Mouse (Mus musculus) thymus, postnatal 36 days (tissue): ENCODE measurements around the gene Noxa1.

Source experiments
- DNase-seq, 2 experiments: peaks; one replicate each; pipeline ENCODE4 v3.0.0; 2022; ENCODE audit warnings: mixed read lengths in 2 of 2

Noxa1 gene

GRCm38 (mm10) chr2:25098005-25098615 lies 3.2 kb upstream of the Noxa1 start:
- DNase-seq: no peak

DNA sequence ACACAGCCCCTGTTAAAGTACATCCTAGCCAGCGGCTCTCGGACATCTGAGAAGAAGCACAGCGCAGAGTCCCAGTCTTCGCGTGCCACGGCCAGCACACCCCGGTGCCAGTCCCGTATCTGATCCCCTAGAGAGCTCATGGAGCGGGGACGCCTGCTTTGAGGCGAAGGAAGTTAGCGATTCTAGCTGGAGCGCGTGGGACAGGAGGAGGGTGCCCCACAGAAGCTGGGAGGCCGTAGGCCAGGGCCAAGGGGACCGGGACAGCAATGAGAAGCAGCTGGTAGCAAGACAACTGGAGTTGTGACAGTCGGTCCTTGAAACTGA lies 202 bp downstream of the Noxa1 start:
- no peak for DNase-seq

GRCm38 (mm10) chr2:25088636-25089035 lies 6.3 kb downstream of the Noxa1 start:
- DNase-seq: no peak

DNA sequence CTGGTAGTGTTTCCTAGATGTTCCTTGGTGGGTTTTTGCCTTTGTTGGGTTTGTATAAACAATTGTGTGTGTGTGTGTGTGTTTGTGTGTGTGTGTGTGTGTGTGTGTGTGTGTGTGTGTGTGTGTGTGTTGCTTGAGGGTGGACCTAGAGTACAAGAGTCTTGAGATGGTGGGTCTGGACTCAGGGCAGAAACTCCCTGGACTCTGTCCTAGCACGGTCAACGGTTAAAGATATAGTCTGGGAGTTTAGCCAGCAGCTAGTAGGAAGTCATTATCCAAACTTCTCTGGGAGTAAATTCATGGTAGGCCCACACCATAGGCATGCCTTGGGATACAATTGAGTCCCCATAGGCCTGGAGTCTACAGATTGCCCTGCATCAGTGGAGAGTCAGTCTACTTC lies 7.1 kb downstream of the Noxa1 start:
- no peak for DNase-seq

DNA sequence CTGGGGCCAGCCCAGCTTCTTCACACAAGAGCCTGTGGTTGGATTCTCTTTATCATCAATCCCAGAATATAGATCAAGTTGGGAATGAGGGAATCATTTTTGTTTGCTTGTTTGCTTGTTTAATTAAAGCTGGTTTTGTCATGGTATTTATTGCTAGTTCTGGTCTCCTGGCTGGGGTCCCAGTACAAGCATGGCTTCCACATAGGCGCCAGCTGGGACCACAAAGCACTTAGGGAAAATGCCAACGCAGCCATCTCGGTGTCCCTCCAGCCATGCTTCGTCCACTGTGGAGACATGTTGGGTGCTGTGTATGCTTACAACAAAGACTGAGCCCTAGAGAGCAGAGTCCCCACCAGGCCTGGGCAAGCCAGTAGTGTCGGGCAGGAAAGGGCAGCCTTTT lies 9.4 kb downstream of the Noxa1 start:
- DNase-seq: no peak

- DNase-seq: no peak
These were observed 11.3 kb downstream of the Noxa1 start for GRCm38 (mm10) chr2:25083697-25084096.

DNA sequence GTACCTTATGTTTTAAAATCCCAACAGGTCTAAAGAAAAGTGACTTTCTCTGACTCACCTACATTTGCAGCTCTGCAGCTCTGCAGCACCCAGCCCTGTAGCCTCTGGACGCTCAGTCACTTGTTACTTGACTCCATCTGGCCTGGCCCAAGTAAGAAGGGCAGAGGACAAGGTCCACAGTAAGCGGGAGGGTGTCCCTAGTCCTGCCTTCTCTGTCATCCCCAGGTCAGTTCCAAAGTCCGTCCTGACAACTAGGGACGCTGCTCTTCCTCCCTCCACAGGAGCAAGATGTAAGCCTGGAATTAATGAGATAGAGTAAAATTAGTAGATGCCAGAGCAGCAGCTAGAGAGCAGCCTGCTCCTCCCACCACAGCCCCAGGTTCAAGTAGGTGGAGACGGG lies 14.9 kb downstream of the Noxa1 start, which contains the start of gene Entpd8:
Gene Entpd8, plus strand, starts transcription at position 229 of the 400 bp plus-strand sequence.
- no peak for DNase-seq

DNA sequence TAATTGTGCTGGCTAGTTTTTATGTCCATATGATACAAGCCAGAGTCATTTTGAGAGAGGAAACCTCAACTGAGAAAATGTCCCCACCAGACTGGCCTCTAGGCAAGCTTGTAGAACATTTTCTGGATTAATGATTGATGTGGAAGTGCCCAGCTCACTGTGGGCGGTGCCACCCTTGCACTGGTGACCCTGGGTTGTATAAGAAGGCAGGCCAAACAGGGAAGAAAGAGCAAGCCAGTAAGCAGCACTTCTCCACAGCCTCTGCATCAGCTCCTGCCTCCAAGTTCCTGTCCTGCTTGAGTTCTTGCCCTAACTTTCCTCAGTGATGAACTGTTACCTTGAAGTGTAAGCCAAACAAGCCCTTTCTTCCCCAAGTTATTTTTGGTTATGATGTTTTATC lies 16.0 kb downstream of the Noxa1 start:
- no peak for DNase-seq

- DNase-seq: no peak
These were observed 19.4 kb downstream of the Noxa1 start for GRCm38 (mm10) chr2:25075506-25075905.

GRCm38 (mm10) chr2:25072398-25072797 lies 22.6 kb downstream of the Noxa1 start:
- no peak for DNase-seq

- DNase-seq: no peak
These were observed 25.4 kb downstream of the Noxa1 start for GRCm38 (mm10) chr2:25069537-25069936.

GRCm38 (mm10) chr2:25066552-25066951 lies 28.4 kb downstream of the Noxa1 start:
- DNase-seq: no peak

DNA sequence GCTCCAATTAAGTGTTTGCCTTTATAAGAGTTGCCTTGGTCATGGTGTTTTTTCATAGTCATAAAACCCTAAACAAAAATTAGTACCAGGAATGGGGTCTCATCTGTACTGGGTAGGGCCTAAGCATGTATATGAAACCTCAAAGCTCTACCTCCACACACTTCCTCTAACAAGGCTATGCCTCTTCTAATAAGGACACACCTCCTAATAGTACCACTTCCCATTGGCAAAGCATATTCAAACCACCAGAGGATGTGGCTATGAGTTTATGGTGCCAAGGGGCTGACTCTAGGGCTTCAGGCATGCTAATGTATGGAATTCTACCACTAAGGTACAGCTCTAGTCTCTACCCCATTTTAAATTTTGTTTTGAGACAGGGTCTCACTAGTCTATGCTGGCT lies 29.4 kb downstream of the Noxa1 start:
- no peak for DNase-seq

DNA sequence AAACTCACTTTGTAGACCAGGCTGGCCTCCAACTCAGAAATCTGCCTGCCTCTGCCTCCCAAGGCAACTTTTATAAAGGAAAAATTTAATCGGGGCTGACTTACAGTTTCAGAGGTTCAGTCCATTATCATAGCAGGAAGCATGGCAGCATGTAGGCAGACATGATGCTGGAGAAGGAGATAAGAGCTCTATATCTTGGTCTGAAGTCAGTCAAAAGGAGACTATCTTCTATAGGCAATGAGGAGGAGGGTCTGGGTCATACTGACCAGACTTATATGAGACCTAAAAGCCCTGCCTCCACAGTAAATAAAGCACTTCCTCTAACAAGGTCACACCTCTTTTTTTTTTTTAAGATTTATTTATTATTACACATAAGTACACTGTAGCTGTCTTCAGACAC lies 30.7 kb downstream of the Noxa1 start:
- no peak for DNase-seq

GRCm38 (mm10) chr2:25063523-25063922 lies 31.4 kb downstream of the Noxa1 start:
- no peak for DNase-seq

- no peak for DNase-seq
These were observed 36.0 kb downstream of the Noxa1 start for GRCm38 (mm10) chr2:25058926-25059325.

DNA sequence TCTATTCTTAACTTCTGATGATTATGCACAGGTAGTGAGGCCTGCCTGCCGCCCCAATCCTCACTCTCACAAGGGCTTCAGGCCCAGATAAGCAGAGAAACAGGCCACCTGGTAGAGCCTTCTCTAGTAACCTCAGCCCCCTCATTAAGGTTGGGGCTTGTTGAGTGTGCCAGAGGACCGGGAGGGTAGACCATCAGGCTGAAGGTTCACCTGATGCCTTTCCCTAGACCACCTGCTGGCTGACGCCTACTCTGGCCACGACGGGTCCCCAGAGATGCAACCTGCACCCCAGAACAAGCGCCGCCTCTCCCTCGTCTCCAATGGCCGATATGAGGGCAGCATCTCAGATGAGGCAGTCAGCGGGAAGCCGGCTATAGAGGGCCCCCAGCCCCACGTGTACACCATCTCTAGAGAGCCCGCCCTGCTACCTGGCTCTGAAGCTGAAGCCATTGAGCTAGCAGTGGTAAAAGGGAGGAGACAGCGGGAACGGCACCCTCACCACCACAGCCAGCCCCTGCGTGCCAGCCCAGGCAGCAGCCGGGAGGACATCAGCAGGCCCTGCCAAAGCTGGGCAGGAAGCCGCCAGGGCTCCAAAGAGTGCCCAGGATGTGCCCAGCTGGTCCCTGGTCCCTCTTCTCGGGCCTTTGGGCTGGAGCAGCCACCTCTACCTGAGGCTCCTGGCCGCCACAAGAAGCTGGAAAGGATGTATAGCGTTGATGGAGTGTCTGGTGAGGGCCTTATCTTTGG lies 39.4 kb downstream of the Noxa1 start:
- no peak for DNase-seq

DNA sequence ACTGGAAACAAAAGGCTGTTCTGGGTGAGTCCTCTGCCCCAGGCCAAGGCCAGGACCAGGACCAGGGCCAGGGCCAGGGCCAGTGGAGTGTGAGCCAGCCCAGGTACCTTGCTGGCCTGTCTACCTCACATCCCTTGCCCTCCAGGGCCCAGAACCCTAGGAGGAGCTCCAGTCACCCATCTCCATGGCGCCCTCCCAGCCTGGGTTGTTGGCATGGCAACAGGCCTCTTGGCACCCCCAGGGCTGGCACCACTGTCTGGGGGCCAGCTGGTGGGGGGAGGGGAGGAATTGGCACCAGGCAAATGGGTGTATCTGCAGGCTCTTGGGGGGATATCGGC lies 39.9 kb downstream of the Noxa1 start:
- DNase-seq: peak; percentile 9 to 28

GRCm38 (mm10) chr2:25054221-25055067 lies 40.5 kb downstream of the Noxa1 start, which contains the start of gene Nsmf:
Gene Nsmf (plus strand): TSS chr2:25054355.
- DNase-seq: peak; percentile 73

DNA sequence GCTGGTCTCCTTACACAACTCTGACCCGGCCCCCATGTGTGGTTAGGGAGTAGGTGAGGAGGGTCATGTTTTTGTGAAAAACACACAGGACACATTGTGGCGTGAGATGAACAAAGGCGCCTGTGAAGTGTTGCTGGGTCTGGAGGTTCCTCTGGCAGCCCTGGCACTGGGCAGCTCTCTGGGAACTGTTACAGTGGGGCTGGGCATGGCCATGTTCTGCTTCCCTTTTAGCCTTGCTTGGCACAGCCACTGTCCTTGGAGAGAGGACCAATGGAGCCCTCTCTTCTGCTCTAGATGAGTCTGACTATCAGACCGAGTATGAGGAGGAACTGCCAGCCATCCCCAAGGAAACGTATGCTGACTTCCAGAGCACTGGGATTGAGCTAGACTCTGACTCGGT lies 41.8 kb downstream of the Noxa1 start:
- DNase-seq: no peak

- no peak for DNase-seq
These were observed 43.5 kb downstream of the Noxa1 start for GRCm38 (mm10) chr2:25051450-25051849.

GRCm38 (mm10) chr2:25050921-25051320 lies 44.0 kb downstream of the Noxa1 start:
- DNase-seq: no peak

DNA sequence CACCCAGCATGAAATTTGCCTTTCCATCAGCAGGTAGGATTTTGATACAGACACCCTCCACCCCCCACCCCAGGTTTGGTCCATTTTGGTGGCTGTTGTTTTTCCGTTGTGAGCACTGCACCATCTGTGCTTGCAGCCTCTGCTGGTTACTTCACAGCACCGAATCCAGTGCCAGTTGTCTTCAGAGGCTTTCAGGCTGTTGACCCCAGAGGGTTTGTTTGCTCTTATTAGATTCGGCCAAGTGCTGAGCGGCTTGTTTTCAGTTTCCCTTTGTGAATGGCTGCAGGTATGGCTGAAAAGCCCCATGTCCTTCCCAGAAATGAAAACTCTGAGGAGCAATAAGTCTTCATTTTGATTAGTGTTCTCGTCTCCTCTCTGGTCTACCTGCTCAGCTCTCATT lies 54.9 kb downstream of the Noxa1 start:
- no peak for DNase-seq
